Mouse (Mus musculus): ENCODE results near the gene Stac.

- TF ChIP-seq CTCF (IDR thresholded peaks at IDR 0.05; ENCODE audit: control insufficient read depth, insufficient read depth, low read length) (no peak), POLR2A (IDR thresholded peaks at IDR 0.05; ENCODE audit: borderline replicate concordance, control insufficient read depth, low read depth, low read length) (no peak)
Measured at GRCm38 (mm10) chr9:111563226-111563625, 126.9 kb downstream of the Stac start.
